Mouse (Mus musculus) erythroblast, adult 5-6 weeks (primary cell): ENCODE data around the gene Micall1. TPM values are rescaled to one million over a fixed set of nuclear protein-coding genes. Genes with fewer than 3 reads are reported as not detected.

Experiments
- ATAC-seq: replicated peaks from 2 replicates; pipeline ENCODE4 v1.8.0; 2016; ENCODE audit warnings: moderate number of reproducible peaks, mild to moderate bottlenecking, moderate TSS enrichment, inconsistent platforms; ENCODE audit not compliant: poor library complexity, low FRiP score, severe bottlenecking
- total RNA-seq, 2 experiments: library from RNA; stranded (forward) in 1 of 2; stranded (reverse) in 1 of 2; fragments of 150-400 nt in 1 of 2; fragments of 200-764, 138-1000 nt in 1 of 2; gene quantifications; 2 replicates each; pipeline versions ENCODE4 v1.2.3 to v1.2.4; 2015 to 2017; ENCODE audit warnings: low replicate concordance in 2 of 2

The Micall1 gene
- total RNA-seq, 2 experiments from 2014 or later = 0.68 to 0.77 TPM

- ATAC-seq = no peak
Observed at GRCm38 (mm10) chr15:79095483-79095882, 13.2 kb upstream of the Micall1 start.

- ATAC-seq = no peak
Observed at GRCm38 (mm10) chr15:79096556-79096955, 12.1 kb upstream of the Micall1 start.

- ATAC-seq = no peak
Observed at GRCm38 (mm10) chr15:79097135-79097534, 11.6 kb upstream of the Micall1 start.

- ATAC-seq = no peak
Observed at GRCm38 (mm10) chr15:79097611-79098025, 11.1 kb upstream of the Micall1 start.

- ATAC-seq = no peak
Observed at GRCm38 (mm10) chr15:79098220-79098619, 10.5 kb upstream of the Micall1 start.

- ATAC-seq = no peak
Observed at GRCm38 (mm10) chr15:79098868-79099267, 9.8 kb upstream of the Micall1 start.

GRCm38 (mm10) chr15:79099456-79099855 lies 9.2 kb upstream of the Micall1 start:
- ATAC-seq = no peak

- no peak for ATAC-seq
Observed at GRCm38 (mm10) chr15:79100391-79100790, 8.3 kb upstream of the Micall1 start.

GRCm38 (mm10) chr15:79101531-79101930 lies 7.2 kb upstream of the Micall1 start:
- no peak for ATAC-seq

- no peak for ATAC-seq
Observed at GRCm38 (mm10) chr15:79103264-79103663, 5.4 kb upstream of the Micall1 start.

- 0 out of 2 replicates have a peak, but pooled peaks have one; percentile 33 for ATAC-seq
Observed at GRCm38 (mm10) chr15:79105804-79106203, 2.9 kb upstream of the Micall1 start.

- ATAC-seq = no peak
Observed at GRCm38 (mm10) chr15:79107966-79108365, 732 bp upstream of the Micall1 start.

GRCm38 (mm10) chr15:79109321-79109934 lies 730 bp downstream of the Micall1 start:
- no peak for ATAC-seq

- no peak for ATAC-seq
Observed at GRCm38 (mm10) chr15:79110031-79110430, 1.3 kb downstream of the Micall1 start.

GRCm38 (mm10) chr15:79110528-79110927 lies 1.8 kb downstream of the Micall1 start:
- no peak for ATAC-seq

GRCm38 (mm10) chr15:79111774-79112173 lies 3.1 kb downstream of the Micall1 start:
- no peak for ATAC-seq

- ATAC-seq = no peak
Observed at GRCm38 (mm10) chr15:79115276-79115675, 6.6 kb downstream of the Micall1 start.

GRCm38 (mm10) chr15:79119491-79119890 lies 10.8 kb downstream of the Micall1 start:
- ATAC-seq = no peak

GRCm38 (mm10) chr15:79122119-79122518 lies 13.4 kb downstream of the Micall1 start:
- no peak for ATAC-seq

- no peak for ATAC-seq
Observed at GRCm38 (mm10) chr15:79122546-79122945, 13.8 kb downstream of the Micall1 start.

- ATAC-seq = no peak
Observed at GRCm38 (mm10) chr15:79123751-79124150, 15.1 kb downstream of the Micall1 start.

GRCm38 (mm10) chr15:79124331-79124875 lies 15.7 kb downstream of the Micall1 start:
- ATAC-seq = no peak
